Mouse (Mus musculus): ENCODE measurements around the gene Osbpl3. TPM values are rescaled to one million over a fixed set of nuclear protein-coding genes. Genes with fewer than 3 reads are reported as not detected.
A peak's percentile ranks its signal among the peaks of the same experiment; 100 is the strongest.

Osbpl3 gene
- total RNA-seq, 2 experiments from 2014 or later, result 3.3 to 3.6 TPM

- no peak for DNase-seq
Measured at GRCm38 (mm10) chr6:50279642-50280041, 176.4 kb downstream of the Osbpl3 start.

DNA sequence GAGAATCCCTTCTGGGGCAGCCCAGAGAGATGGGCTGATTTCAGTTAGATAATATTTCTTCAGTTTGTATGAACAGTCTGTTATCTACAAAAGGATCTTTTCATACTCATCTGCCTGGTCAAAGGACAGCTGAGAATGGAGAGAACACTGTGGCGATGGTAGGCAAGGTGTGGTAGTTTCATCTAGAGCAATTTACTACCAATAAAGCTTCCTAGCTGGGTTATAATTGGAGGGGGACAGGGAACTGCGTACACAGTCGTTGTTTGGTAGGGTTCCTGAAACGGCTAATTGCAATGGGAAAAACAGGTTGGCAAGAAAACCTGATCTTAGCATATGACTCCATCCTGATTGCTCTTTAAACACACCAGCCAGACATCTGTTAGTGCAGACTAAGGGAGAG, 182.1 kb downstream of the Osbpl3 start:
- DNase-seq, result no peak

GRCm38 (mm10) chr6:50273416-50273815, 182.6 kb downstream of the Osbpl3 start:
- no peak for DNase-seq

GRCm38 (mm10) chr6:50263670-50264069, 192.3 kb downstream of the Osbpl3 start, which contains the start of gene Gsdme:
Gene Gsdme, minus strand, starts transcription at chr6:50263862.
- no peak for DNase-seq

DNA sequence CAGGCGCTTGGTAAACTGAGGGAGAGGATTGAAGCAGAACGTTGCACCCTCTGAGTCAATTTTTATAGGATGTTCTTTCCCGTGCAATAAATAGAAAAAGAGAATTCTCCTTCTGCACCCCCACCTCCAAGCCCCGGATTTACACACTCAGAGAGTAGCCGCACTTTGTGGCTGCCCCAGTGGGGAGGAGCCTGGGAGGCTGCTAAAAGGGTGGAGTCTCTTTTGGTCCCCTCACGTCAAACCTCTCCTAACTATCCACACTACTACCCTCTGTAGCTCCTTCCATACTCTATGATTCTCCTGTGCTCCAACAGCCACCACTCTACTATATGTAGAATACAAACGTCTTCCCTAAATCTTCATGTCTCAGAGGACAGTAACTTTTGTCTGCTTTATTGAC, 193.7 kb downstream of the Osbpl3 start:
- no peak for DNase-seq

- DNase-seq, result no peak
Measured at GRCm38 (mm10) chr6:50261922-50262261, 194.1 kb downstream of the Osbpl3 start.

- DNase-seq, result peak; percentile 81
Measured at GRCm38 (mm10) chr6:50261201-50261921, 194.6 kb downstream of the Osbpl3 start.

- DNase-seq, result no peak
Measured at GRCm38 (mm10) chr6:50255356-50255755, 200.6 kb downstream of the Osbpl3 start.

DNA sequence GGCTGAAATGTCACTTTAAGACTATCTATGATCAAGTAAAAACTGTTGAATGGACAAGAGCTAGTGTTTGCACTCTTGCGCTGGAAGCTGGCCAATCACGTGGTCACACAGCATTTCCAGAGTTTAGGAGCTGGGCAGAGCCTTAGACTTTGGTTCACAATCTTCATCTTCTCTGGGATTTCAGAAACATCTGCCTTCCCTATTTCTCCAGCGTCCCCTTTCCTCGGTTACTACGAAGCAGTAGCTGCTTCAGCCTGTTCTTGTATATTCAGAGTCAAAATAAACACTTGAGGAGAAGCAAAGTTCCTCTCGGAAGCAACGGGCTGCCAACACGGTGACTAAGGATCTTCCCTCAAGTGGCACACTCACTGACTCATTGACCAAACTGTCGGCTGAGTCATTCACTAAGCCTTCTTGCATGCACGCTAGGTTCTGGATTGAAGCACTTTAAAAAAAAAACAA, 201.2 kb downstream of the Osbpl3 start:
- peak; percentile 45 for DNase-seq

GRCm38 (mm10) chr6:50252690-50253089, 203.3 kb downstream of the Osbpl3 start:
- peak; percentile 10 for DNase-seq

DNA sequence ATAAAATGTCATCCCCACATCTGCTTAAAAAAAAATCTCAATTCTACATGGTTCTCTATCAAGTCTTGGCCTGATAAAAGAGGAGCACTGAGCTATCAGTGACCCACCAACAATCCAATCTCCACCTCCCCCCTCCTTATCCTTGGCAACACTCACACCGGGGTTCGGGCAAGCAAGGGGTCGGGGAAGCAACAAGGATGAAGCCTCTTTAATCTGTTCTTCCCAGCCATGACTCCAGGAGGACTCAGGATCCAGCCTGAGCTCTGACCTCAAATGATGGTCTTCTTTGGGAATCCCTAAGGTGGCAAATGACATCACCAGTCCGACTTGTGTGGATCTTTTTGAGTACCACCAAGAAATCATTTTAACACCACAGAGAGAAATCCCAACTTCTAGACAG, 208.2 kb downstream of the Osbpl3 start:
- DNase-seq, result no peak

- DNase-seq, result no peak
Measured at GRCm38 (mm10) chr6:50247356-50247755, 208.6 kb downstream of the Osbpl3 start.

GRCm38 (mm10) chr6:50244967-50245366, 211.0 kb downstream of the Osbpl3 start:
- DNase-seq, result no peak

DNA sequence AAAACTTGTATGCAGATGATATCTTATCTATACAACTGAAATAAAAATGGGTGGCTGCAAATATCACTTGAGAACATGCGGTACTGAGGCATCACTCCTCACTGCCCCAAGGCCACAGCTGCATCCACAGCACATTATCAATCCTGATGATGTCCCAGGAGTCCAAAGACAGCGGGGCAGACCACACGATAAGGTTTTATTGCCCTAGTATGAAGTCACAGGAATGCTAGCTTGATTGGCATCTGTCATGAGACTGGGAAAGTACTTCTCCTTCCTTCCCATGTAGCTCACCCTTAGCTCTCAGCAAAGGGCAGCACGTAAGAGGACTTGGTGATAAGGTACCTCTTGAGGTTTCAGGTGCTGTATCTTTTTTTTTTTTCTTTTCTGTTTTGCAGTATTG, 211.9 kb downstream of the Osbpl3 start:
- no peak for DNase-seq

Other genes starting within 250 kb of the Osbpl3 start
- 1 to 10 TPM in 1 of 2 experiments, under 1 TPM in 1; 0.49 to 1.7 TPM for gene Gsdme, start 192.3 kb downstream of the Osbpl3 start, total RNA-seq (2021)
- gene Cycs, start 110.3 kb upstream of the Osbpl3 start, total RNA-seq (2021), result 100 to 1,000 TPM; 110 TPM
- gene 4921507P07Rik, start 140.4 kb upstream of the Osbpl3 start, total RNA-seq (2021), result under 1 TPM; 0.24 to 0.28 TPM
- not detected for gene Npvf, start 198.2 kb upstream of the Osbpl3 start, total RNA-seq (2021)

Data from gastrocnemius, postnatal 25 days (tissue).